In genomic region chr13:109888293-109888692, GRCm38 (mm10) we compare ENCODE assay signal across 11 mouse cellular contexts.
"Had no signal": no experiment of that assay in that cellular context is flagged by ENCODE, and none has a peak within 500 bp of the region (broad histone marks: within the 10 kb centered on the region; RNA-seq: fewer than 3 reads in every experiment).

No protein-coding gene starts in this region.

- DNase-seq: layer of hippocampus, adult 9-11 months; layer of hippocampus, postnatal 36 days; right cerebral cortex, adult 18-20 months; right cerebral cortex, postnatal 25 days; thymus, postnatal 4 days had no signal

- H3K4me1 ChIP-seq: limb, embryonic 15.5 days; lung, embryonic 15.5 days; midbrain, embryonic 13.5 days; neural tube, embryonic 15.5 days had no signal

- H3K36me3 ChIP-seq: limb, embryonic 15.5 days; liver, embryonic 12.5 days; lung, embryonic 15.5 days; midbrain, embryonic 13.5 days; neural tube, embryonic 15.5 days had no signal

- ATAC-seq: liver, embryonic 12.5 days; midbrain, embryonic 13.5 days had no signal

- H3K27ac ChIP-seq: limb, embryonic 15.5 days; liver, embryonic 12.5 days; lung, embryonic 15.5 days; midbrain, embryonic 13.5 days; neural tube, embryonic 15.5 days had no signal

- H3K27me3 ChIP-seq: limb, embryonic 15.5 days; liver, embryonic 12.5 days; lung, embryonic 15.5 days; midbrain, embryonic 13.5 days; neural tube, embryonic 15.5 days had no signal

- H3K4me2 ChIP-seq: limb, embryonic 15.5 days; liver, embryonic 12.5 days; lung, embryonic 15.5 days; midbrain, embryonic 13.5 days; neural tube, embryonic 15.5 days had no signal

- H3K4me3 ChIP-seq: limb, embryonic 15.5 days; liver, embryonic 12.5 days; lung, embryonic 15.5 days; midbrain, embryonic 13.5 days; myocyte; neural tube, embryonic 15.5 days had no signal

- H3K9ac ChIP-seq: limb, embryonic 15.5 days; liver, embryonic 12.5 days; lung, embryonic 15.5 days; midbrain, embryonic 13.5 days; neural tube, embryonic 15.5 days had no signal

- H3K9me3 ChIP-seq: limb, embryonic 15.5 days; liver, embryonic 12.5 days; lung, embryonic 15.5 days; midbrain, embryonic 13.5 days; neural tube, embryonic 15.5 days had no signal
